Mouse (Mus musculus): Measurements from ENCODE around the gene Grin2b.

GRCm38 (mm10) chr6:135993897-135994296 lies 179.4 kb downstream of the Grin2b start:
- no peak for TF ChIP-seq USF1 (IDR thresholded peaks at IDR 0.05; ENCODE audit: low read depth, low read length)
- no peak for TF ChIP-seq CTCF (conservative IDR thresholded peaks at IDR 0.05 in 1 of 2, IDR thresholded peaks at IDR 0.05 in 1 of 2; ENCODE audit: low read depth in 2 of 2, low read length in 2 of 2)
- TF ChIP-seq NRF1 (IDR thresholded peaks at IDR 0.05; ENCODE audit: low read depth, low read length), result no peak
- no peak for TF ChIP-seq ZKSCAN1 (IDR thresholded peaks at IDR 0.05; ENCODE audit: borderline replicate concordance, low read depth, low read length)
- TF ChIP-seq POLR2A (IDR thresholded peaks at IDR 0.05; ENCODE audit: low read depth, low read length), result no peak
- TF ChIP-seq NELFE (IDR thresholded peaks at IDR 0.05; ENCODE audit: low read depth, low read length), result no peak
- TF ChIP-seq TCF12 (IDR thresholded peaks at IDR 0.05; ENCODE audit: low read depth, low read length), result no peak
- no peak for TF ChIP-seq IRF4 (IDR thresholded peaks at IDR 0.05; ENCODE audit: low read depth, low read length)
- TF ChIP-seq CHD2 (IDR thresholded peaks at IDR 0.05; ENCODE audit: low read length), result no peak
- TF ChIP-seq TBP (conservative IDR thresholded peaks at IDR 0.05; ENCODE audit: low read depth, low read length), result no peak
- TF ChIP-seq MAZ (IDR thresholded peaks at IDR 0.05; ENCODE audit: low read depth, low read length), result no peak
- TF ChIP-seq JUND (conservative IDR thresholded peaks at IDR 0.05; ENCODE audit: low read depth, low read length), result no peak
- no peak for TF ChIP-seq RCOR1 (conservative IDR thresholded peaks at IDR 0.05; ENCODE audit: low read depth, low read length)
- TF ChIP-seq KAT2A (IDR thresholded peaks at IDR 0.05; ENCODE audit: insufficient replicate concordance, low read length), result no peak
